Mouse (Mus musculus) liver, postnatal 0 days (tissue): ENCODE data around the gene Per1.

ENCODE experiments used
- CTCF ChIP-seq: sonication (generic); IDR thresholded peaks from 2 replicates; pipeline ENCODE4 v1.5.1; 2016; ENCODE audit warnings: antibody characterized with exemption, low read depth
- EP300 ChIP-seq: IDR thresholded peaks from 2 replicates; pipeline ENCODE4 v1.6.1; 2016; ENCODE audit warnings: antibody characterized with exemption, low read depth, mild to moderate bottlenecking

DNA sequence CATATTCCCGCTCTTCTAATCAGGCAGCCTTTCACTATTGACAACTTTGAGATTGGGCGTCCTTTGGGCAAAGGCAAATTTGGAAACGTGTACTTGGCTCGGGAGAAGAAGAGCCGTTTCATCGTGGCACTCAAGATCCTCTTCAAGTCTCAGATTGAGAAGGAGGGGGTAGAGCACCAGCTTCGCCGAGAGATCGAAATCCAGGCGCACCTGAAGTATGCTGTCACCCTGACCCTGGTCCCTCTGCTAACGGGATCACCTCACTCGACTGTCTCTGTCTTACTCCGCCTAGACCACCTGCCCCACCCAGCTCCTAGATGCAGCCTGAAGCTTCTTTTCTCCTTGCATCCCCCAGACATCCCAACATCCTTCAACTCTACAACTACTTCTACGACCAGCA, 46.9 kb upstream of the Per1 start:
- no peak for TF ChIP-seq EP300
- no peak for TF ChIP-seq CTCF
